Mouse (Mus musculus) kidney, adult 11 months (tissue): ENCODE data around the gene Krtap12-1.
"Not testable (repeated sequence)": the region's sequence is repeated elsewhere in the genome, so short reads cannot be mapped to it uniquely, and the experiment has no call there.

Source experiments
- DNase-seq: peaks from one replicate; pipeline ENCODE4 v3.0.0; 2022

Gene Krtap12-1

GRCm38 (mm10) chr10:77720299-77720698 is at the start of gene Krtap12-1:
Gene Krtap12-1 (plus strand): TSS chr10:77720599.
- DNase-seq: not testable (repeated sequence)

GRCm38 (mm10) chr10:77670710-77671109 is 49.7 kb upstream of the Krtap12-1 start:
- no peak for DNase-seq

- no peak for DNase-seq
These were observed 48.9 kb upstream of the Krtap12-1 start for GRCm38 (mm10) chr10:77671519-77671918.

GRCm38 (mm10) chr10:77673765-77674164 is 46.6 kb upstream of the Krtap12-1 start:
- no peak for DNase-seq

- no peak for DNase-seq
These were observed 42.8 kb upstream of the Krtap12-1 start for GRCm38 (mm10) chr10:77677562-77677961.

- no peak for DNase-seq
These were observed 37.4 kb upstream of the Krtap12-1 start for GRCm38 (mm10) chr10:77682994-77683393.

GRCm38 (mm10) chr10:77684181-77684580 is 36.2 kb upstream of the Krtap12-1 start:
- no peak for DNase-seq

GRCm38 (mm10) chr10:77685895-77686664 is 34.3 kb upstream of the Krtap12-1 start, which contains the start of gene Tspear:
Gene Tspear (plus strand): TSS chr10:77686569.
- DNase-seq: no peak

DNA sequence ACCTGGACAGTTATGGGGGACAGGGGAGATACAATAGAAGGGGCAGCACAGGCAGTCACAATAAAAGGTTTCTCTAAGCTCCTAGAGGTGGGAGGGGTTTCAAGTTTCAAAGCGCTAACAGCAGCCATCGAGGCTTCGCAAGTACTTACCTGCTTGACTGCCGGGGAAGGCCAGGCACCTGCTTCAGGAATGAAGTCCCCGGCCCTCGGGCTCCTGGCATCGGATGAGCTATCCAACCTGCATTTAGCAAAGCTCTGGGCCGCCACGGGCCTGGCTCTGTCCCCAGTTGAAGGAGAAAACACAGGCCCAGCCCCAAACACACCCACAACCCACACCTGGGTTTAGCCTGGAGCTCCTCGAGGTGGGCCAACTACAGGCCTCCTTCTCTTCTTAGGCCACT is 33.4 kb upstream of the Krtap12-1 start:
- DNase-seq: no peak

- not testable (repeated sequence) for DNase-seq
These were observed 30.0 kb upstream of the Krtap12-1 start, which contains the start of gene Gm19402 for GRCm38 (mm10) chr10:77690356-77690807. Gene Gm19402 (minus strand): TSS chr10:77690757.

- no peak for DNase-seq
These were observed 23.3 kb upstream of the Krtap12-1 start, which contains the start of gene Gm9508 for GRCm38 (mm10) chr10:77697133-77697532. Gene Gm9508 (minus strand): TSS chr10:77697233.

DNA sequence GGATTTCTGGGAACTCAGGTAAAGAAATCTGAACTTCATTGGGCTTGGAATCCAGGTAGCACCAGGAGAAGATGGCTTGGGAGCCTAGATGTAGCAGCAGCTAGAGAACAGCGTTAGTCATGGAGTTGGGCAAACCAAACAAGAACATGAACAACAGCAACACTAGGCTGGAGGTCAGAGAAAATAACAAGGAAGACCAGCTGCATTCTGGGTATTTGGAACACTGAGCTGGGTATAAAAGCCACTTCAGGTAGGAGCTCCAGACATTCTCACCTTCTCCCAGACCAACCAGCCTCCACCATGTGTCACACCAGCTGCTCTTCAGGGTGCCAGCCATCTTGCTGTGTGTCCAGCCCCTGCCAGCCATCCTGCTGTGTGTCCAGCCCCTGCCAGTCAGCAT is 14.1 kb upstream of the Krtap12-1 start, which contains the start of gene Gm10272:
Gene Gm10272 (plus strand): TSS at position 301 of the 400 bp plus-strand sequence.
- DNase-seq: no peak

DNA sequence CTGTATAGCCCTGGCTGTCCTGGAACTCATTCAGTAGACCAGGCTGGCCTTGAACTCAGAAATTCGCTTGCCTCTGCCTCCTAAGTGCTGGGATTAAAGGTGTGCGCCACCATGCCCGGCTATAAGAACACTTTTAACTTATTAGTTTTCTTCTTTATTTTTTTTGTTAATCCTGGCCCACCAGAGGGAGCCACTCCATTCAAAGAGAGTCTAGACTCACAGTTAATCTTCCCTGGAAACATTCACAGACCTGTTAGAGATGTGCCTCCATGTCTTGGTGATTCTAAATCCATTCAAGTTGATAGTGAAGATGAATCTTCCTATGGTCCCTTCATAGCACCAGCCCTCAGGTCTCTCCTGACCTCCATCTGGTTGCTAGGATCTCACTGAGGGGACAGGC is 10.6 kb upstream of the Krtap12-1 start:
- no peak for DNase-seq

- not testable (repeated sequence) for DNase-seq
These were observed 9.2 kb upstream of the Krtap12-1 start, which contains the start of gene Gm10024 for GRCm38 (mm10) chr10:77711157-77711556. Gene Gm10024 (plus strand): TSS chr10:77711457.

GRCm38 (mm10) chr10:77713734-77714133 is 6.7 kb upstream of the Krtap12-1 start:
- no peak for DNase-seq

GRCm38 (mm10) chr10:77715507-77715906 is 4.9 kb upstream of the Krtap12-1 start, which contains the start of gene Gm10142:
Gene Gm10142 (plus strand): TSS chr10:77715807.
- DNase-seq: no peak

- no peak for DNase-seq
These were observed 4.5 kb downstream of the Krtap12-1 start for GRCm38 (mm10) chr10:77724855-77725254.

DNA sequence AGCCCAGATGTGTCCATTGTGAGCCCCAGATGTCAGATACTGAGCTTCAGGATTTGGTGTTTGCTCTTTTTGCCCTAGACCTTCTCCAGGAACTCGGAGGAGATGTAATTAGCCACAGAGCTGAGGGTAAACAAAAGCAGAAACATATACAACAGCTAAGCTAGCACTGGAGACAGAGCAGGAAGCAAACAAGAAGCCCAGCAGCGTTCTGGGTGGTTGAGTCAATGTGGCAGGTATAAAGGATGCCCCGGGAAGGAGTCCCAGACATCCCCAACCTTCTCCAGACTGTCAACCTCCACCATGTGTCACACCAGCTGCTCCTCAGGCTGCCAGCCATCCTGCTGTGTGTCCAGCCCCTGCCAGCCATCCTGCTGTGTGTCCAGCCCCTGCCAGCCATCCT is 5.8 kb downstream of the Krtap12-1 start, which contains the start of gene Gm10100:
Gene Gm10100 (plus strand): TSS at position 301 of the 400 bp plus-strand sequence.
- DNase-seq: no peak

DNA sequence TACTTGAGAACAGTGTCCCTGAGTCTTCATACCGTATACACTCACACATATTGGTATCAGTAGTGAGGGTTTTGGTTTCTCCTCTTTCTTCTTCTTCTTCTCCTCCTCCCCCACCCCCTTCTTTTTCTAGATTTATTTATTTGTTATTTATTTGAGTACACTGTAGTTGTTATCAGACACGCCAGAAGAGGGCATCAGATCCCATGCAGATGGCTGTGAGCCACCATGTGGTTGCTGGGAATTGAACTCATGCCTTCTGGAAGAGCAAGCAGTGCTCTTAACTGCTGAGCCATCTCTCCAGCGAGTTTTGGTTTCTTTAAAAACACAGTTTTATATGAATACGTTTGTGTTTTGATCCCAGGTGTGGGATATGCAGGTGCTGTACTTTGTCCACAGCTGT is 7.9 kb downstream of the Krtap12-1 start:
- DNase-seq: no peak

DNA sequence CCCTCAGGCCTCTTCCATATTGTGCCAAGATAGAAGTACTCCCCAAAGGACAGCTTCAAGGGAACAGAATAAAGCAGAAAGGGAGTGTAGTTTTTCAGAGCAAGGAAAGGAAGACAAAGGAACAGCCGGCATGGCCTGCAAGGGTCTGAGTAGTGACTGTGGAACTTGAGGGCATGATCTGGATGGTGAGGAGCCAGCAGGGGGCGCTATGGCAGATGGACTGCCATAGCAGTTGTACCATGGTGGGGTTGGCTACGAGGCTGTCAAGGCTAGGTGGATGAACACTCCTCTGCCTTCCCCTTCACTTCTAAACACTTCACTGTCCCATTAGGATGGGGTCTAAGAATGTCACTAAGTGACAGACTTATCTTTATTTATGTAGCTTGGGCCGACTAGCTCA is 8.8 kb downstream of the Krtap12-1 start:
- no peak for DNase-seq

GRCm38 (mm10) chr10:77735928-77736327 is 15.5 kb downstream of the Krtap12-1 start:
- DNase-seq: no peak

- DNase-seq: no peak
These were observed 18.5 kb downstream of the Krtap12-1 start for GRCm38 (mm10) chr10:77738929-77739328.

GRCm38 (mm10) chr10:77741924-77742688 is 21.7 kb downstream of the Krtap12-1 start, which contains the start of gene Gm18596:
Gene Gm18596 (minus strand): TSS chr10:77742638.
- not testable (repeated sequence) for DNase-seq
